23 mouse cellular contexts compared by ENCODE assay signal in the genomic region with DNA sequence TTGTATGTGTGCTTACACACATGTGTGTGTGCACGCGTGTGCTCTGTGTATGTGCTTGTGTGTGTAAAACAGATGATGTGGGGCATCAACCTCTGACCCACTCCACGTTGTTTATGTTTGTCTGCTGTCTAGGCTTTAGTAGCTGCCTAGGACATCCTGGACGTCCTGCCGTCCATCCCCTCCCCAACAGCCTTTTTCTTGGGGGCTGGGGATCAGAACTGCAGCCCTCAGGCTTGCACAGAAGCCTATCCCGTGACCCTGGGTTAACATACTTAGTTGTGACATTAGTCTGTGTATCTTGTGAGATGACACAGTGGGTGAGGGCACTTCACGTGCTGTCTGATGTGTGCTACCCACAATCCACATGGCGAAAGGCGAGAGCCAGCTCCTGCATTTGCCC.
"Had no signal": no experiment of that assay in that cellular context is flagged by ENCODE, and none has a peak within 500 bp of the region (broad histone marks: within the 10 kb centered on the region; RNA-seq: fewer than 3 reads in every experiment).

No protein-coding gene starts in this region.

- H3K27me3 ChIP-seq: heart, embryonic 13.5 days; heart, embryonic 15.5 days; hindbrain, embryonic 12.5 days; hindbrain, embryonic 15.5 days; intestine, embryonic 15.5 days; limb, embryonic 12.5 days had no signal

- H3K4me3 ChIP-seq: gastrocnemius, adult 2 months; heart, embryonic 10.5 days; heart, embryonic 13.5 days; heart, embryonic 15.5 days; hindbrain, embryonic 10.5 days; hindbrain, embryonic 12.5 days; hindbrain, embryonic 15.5 days; intestine, embryonic 15.5 days; layer of hippocampus, adult 2 months; left cerebral cortex, adult 2 months; limb, embryonic 10.5 days; limb, embryonic 12.5 days had no signal

- H3K9me3 ChIP-seq: heart, embryonic 10.5 days; heart, embryonic 13.5 days; heart, embryonic 15.5 days; hindbrain, embryonic 10.5 days; hindbrain, embryonic 12.5 days; hindbrain, embryonic 15.5 days; intestine, embryonic 15.5 days; limb, embryonic 10.5 days; limb, embryonic 12.5 days had no signal

- H3K4me1 ChIP-seq: hindbrain, embryonic 10.5 days; hindbrain, embryonic 12.5 days; hindbrain, embryonic 15.5 days; intestine, embryonic 15.5 days; limb, embryonic 10.5 days; limb, embryonic 12.5 days had no signal

- H3K27ac ChIP-seq: heart, embryonic 10.5 days; hindbrain, embryonic 10.5 days; hindbrain, embryonic 12.5 days; hindbrain, embryonic 15.5 days; intestine, embryonic 15.5 days; layer of hippocampus, adult 2 months; left cerebral cortex, adult 2 months; limb, embryonic 10.5 days; limb, embryonic 12.5 days; liver, embryonic 14.5 days had no signal

- H3K9ac ChIP-seq: heart, embryonic 13.5 days; heart, embryonic 15.5 days; hindbrain, embryonic 12.5 days; hindbrain, embryonic 15.5 days; intestine, embryonic 15.5 days; limb, embryonic 12.5 days; liver, embryonic 14.5 days had no signal

- DNase-seq: gastrocnemius, adult 2 months; gastrocnemius, postnatal 10 days; gastrocnemius, postnatal 25 days; heart, adult 18-20 months; heart, postnatal 14 days; heart, postnatal 4 days; kidney, postnatal 10 days; kidney, postnatal 4 days; liver had no signal

- ATAC-seq: inflammation-experienced regulatory T-cells, adult 6 months; intestine, embryonic 15.5 days; intestine, postnatal 0 days had no signal

- H3K4me2 ChIP-seq: heart, embryonic 15.5 days; hindbrain, embryonic 12.5 days; hindbrain, embryonic 15.5 days; intestine, embryonic 15.5 days; limb, embryonic 12.5 days had no signal
